ENCODE assay signal across 28 mouse cellular contexts in the genomic region with DNA sequence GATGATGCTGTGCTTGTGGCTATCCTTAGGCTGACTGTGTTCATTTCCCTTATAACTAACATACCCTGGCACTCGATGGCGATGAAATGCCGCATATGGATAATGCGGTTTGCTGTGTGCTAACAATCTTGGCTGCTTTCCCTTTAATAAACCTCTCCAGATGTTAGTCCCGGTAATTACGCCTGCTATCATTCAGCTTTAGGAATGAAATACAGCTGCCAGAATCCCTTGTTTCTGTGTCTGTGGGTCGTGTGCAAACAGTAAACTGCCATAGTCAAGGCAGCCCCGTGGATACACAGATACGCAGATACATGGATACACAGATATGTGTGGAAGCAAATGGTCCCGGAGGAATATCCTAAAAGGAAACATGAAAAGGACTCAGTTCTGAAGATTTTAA.
DNase-seq lines count a peak whose midpoint lies in the region; ATAC-seq and TF ChIP-seq lines count a peak whose summit lies in the region.
"Had no signal": no experiment of that assay in that cellular context is flagged by ENCODE, and none has a peak within 500 bp of the region (broad histone marks: within the 10 kb centered on the region; RNA-seq: fewer than 3 reads in every experiment).

No protein-coding gene starts in this region.

- H3K4me1 ChIP-seq in midbrain, postnatal 0 days (ENCODE audit: insufficient read depth, low read length) = no peaks in the 10 kb centered on the region
- peaks cover 9% of the 10 kb centered on the region for H3K4me1 ChIP-seq in midbrain, embryonic 16.5 days (ENCODE audit: control insufficient read depth, insufficient read depth, low read length)
- peaks cover 21% of the 10 kb centered on the region for H3K4me1 ChIP-seq in embryonic fibroblast, embryonic 13.5 days (ENCODE audit: control insufficient read depth, insufficient read depth, low read length)
- H3K4me1 ChIP-seq: forebrain, embryonic 13.5 days; liver, embryonic 15.5 days had no signal

- no peak for TF ChIP-seq CTCF in midbrain, postnatal 0 days (IDR thresholded peaks at IDR 0.05)
- TF ChIP-seq CTCF in embryonic fibroblast, embryonic 13.5 days (IDR thresholded peaks at IDR 0.05; ENCODE audit: borderline replicate concordance, insufficient read depth, low read length) = no peak

- TF ChIP-seq POLR2A in embryonic fibroblast, embryonic 13.5 days (IDR thresholded peaks at IDR 0.05; ENCODE audit: low read depth, low read length) = no peak

- no peak overlapping the region for H3K4me3 ChIP-seq in midbrain, postnatal 0 days (ENCODE audit: low read depth, low read length)
- H3K4me3 ChIP-seq in midbrain, embryonic 16.5 days (ENCODE audit: low read depth, low read length) = no peak overlapping the region
- H3K4me3 ChIP-seq in embryonic fibroblast, embryonic 13.5 days (ENCODE audit: insufficient read depth, low read length) = no peak overlapping the region
- H3K4me3 ChIP-seq: erythroblast, embryonic 14.5 days; forebrain, embryonic 13.5 days; liver, embryonic 15.5 days; lung, embryonic 15.5 days had no signal

- DNase-seq in heart, adult 11 months = peak; percentile 31
- DNase-seq in heart, postnatal 14 days = no peak
- peak; percentile 31 for DNase-seq in midbrain, postnatal 0 days (ENCODE audit: low spot score)
- no peak for DNase-seq in kidney, adult 18-20 months
- DNase-seq in thymus, postnatal 14 days = no peak
- DNase-seq: adrenal gland, postnatal 25 days; cerebellum, adult 18-20 months; cerebellum, postnatal 10 days; gastrocnemius, postnatal 25 days; heart, adult 18-20 months; heart, postnatal 4 days; kidney, adult 9 months; kidney, postnatal 10 days; layer of hippocampus, postnatal 36 days; left cerebral cortex, postnatal 4 days; right cerebral cortex, adult 18-20 months; spleen, adult 18-20 months; thymus, postnatal 25 days had no signal

- WGBS in midbrain, postnatal 0 days = 82% methylated on average over 10 of the region's 10 CpGs
- 81% methylated on average over 10 of the region's 10 CpGs for WGBS in midbrain, embryonic 16.5 days

- no peak for ATAC-seq in midbrain, postnatal 0 days (ENCODE audit: low FRiP score)
- no peak for ATAC-seq in midbrain, embryonic 16.5 days
- ATAC-seq: forebrain, embryonic 13.5 days; hindbrain, postnatal 0 days; intestine, embryonic 16.5 days had no signal

- no peaks in the 10 kb centered on the region for H3K9me3 ChIP-seq in midbrain, postnatal 0 days (ENCODE audit: low read length)
- no peaks in the 10 kb centered on the region for H3K9me3 ChIP-seq in midbrain, embryonic 16.5 days (replicated peaks; ENCODE audit: control insufficient read depth, low read length, poor library complexity, severe bottlenecking)
- H3K9me3 ChIP-seq: forebrain, embryonic 13.5 days; liver, embryonic 15.5 days; lung, embryonic 15.5 days had no signal

- no peak overlapping the region for H3K4me2 ChIP-seq in midbrain, postnatal 0 days (ENCODE audit: low read depth, low read length, poor library complexity, severe bottlenecking)
- no peak overlapping the region for H3K4me2 ChIP-seq in midbrain, embryonic 16.5 days (ENCODE audit: low read length)
- H3K4me2 ChIP-seq: forebrain, embryonic 13.5 days; heart, embryonic 11.5 days; liver, embryonic 15.5 days; lung, embryonic 15.5 days; midbrain, embryonic 11.5 days had no signal

- H3K27ac ChIP-seq in midbrain, postnatal 0 days (ENCODE audit: low read depth, low read length) = no peak overlapping the region
- no peak overlapping the region for H3K27ac ChIP-seq in midbrain, embryonic 16.5 days (ENCODE audit: low read length)
- peak overlapping the region; percentile 57 for H3K27ac ChIP-seq in embryonic fibroblast, embryonic 13.5 days (ENCODE audit: insufficient read depth, low read length)
- H3K27ac ChIP-seq: forebrain, embryonic 13.5 days; hindbrain, postnatal 0 days; liver, embryonic 15.5 days; lung, embryonic 15.5 days had no signal

- no peaks in the 10 kb centered on the region for H3K36me3 ChIP-seq in midbrain, postnatal 0 days (ENCODE audit: insufficient read depth, low read length)
- H3K36me3 ChIP-seq in midbrain, embryonic 16.5 days (ENCODE audit: control insufficient read depth, insufficient read depth, low read length) = no peaks in the 10 kb centered on the region
- H3K36me3 ChIP-seq: liver, embryonic 15.5 days; lung, embryonic 15.5 days had no signal

- H3K9ac ChIP-seq in midbrain, postnatal 0 days (replicated peaks; ENCODE audit: low read length, poor library complexity, severe bottlenecking) = no peak overlapping the region
- H3K9ac ChIP-seq in midbrain, embryonic 16.5 days (ENCODE audit: low read depth, low read length) = no peak overlapping the region
- H3K9ac ChIP-seq: forebrain, embryonic 13.5 days; liver, embryonic 15.5 days; lung, embryonic 15.5 days had no signal

- H3K27me3 ChIP-seq in midbrain, postnatal 0 days (ENCODE audit: insufficient read depth, low read length) = no peaks in the 10 kb centered on the region
- no peaks in the 10 kb centered on the region for H3K27me3 ChIP-seq in midbrain, embryonic 16.5 days (ENCODE audit: control insufficient read depth, insufficient read depth, low read depth, low read length)
- H3K27me3 ChIP-seq: forebrain, embryonic 13.5 days; liver, embryonic 15.5 days; lung, embryonic 15.5 days had no signal

- intact Hi-C loops in heart, postnatal 14 days (cut with DNase I) = no loop called here

Comparison
In these comparisons a context has a peak if more than half of its experiments do, and no peak if none do; other contexts are left out.
1. DNase-seq: peak in heart, adult 11 months (single experiment) and midbrain, postnatal 0 days (single experiment); none in heart, postnatal 14 days (0 of 2), kidney, adult 18-20 months (single experiment) and thymus, postnatal 14 days (single experiment).